Mouse (Mus musculus): ENCODE results near the gene Il1a. TPM values are rescaled to one million over a fixed set of nuclear protein-coding genes. Genes with fewer than 3 reads are reported as not detected.
A peak's percentile ranks its signal among the peaks of the same experiment; 100 is the strongest.

The Il1a gene
- 1,000 to 10,000 TPM in 1 of 26 experiments, 100 to 1,000 TPM in 17, 10 to 100 TPM in 7, 1 to 10 TPM in 1; 6.7 to 1,046 (median 219) TPM for total RNA-seq (2018; cell fraction: chromatin; rRNA removed)
- total RNA-seq (2018; cell fraction: cytosol; rRNA removed) = 1,000 to 10,000 TPM in 8 of 26 experiments, 100 to 1,000 TPM in 8, 10 to 100 TPM in 9, 1 to 10 TPM in 1; 10.0 to 3,404 (median 171) TPM
- total RNA-seq (2018; cell fraction: nucleus; rRNA removed) = 1,000 to 10,000 TPM in 6 of 26 experiments, 100 to 1,000 TPM in 13, 10 to 100 TPM in 6, 1 to 10 TPM in 1; 9.7 to 1,746 (median 513) TPM
- polyA plus RNA-seq (2018) = 7.1 to 35.6 TPM (median 11.4 TPM) in 3 replicates

- 0 out of 2 replicates have a peak within 1 kb of the TSS, but pooled peaks have one; percentile 4 for H3K27ac ChIP-seq
- WGBS (ENCODE audit: missing documents) = 75% methylated on average over 7 of the region's 7 CpGs
- H3K4me3 ChIP-seq (ENCODE audit: inconsistent target) = no peak within 1 kb of the TSS
Observed at GRCm38 (mm10) chr2:129309836-129310235, at the start of gene Il1a. TSS of gene Il1a (minus strand) at chr2:129309972.

GRCm38 (mm10) chr2:129338138-129338621 is 28.4 kb upstream of the Il1a start:
- Histone ChIP-seq H3K36me3 (ENCODE audit: inconsistent target) (no peaks in the 10 kb centered on the region), H3K4me3 (ENCODE audit: inconsistent target) (no peak overlapping the region), H3K79me2 (ENCODE audit: inconsistent target) (no peaks in the 10 kb centered on the region), H3K27ac (peak overlapping the region; percentile 32)
- WGBS (ENCODE audit: missing documents) = 10% methylated on average over 6 of the region's 6 CpGs

More at GRCm38 (mm10) chr2:129309836-129310235, at the start of gene Il1a:
- H3K79me2 ChIP-seq (ENCODE audit: inconsistent target) = no peaks in the 10 kb centered on the region
- H3K36me3 ChIP-seq (ENCODE audit: inconsistent target) = no peaks in the 10 kb centered on the region

- H3K27ac ChIP-seq = no peak overlapping the region
- H3K36me3 ChIP-seq (ENCODE audit: inconsistent target) = no peaks in the 10 kb centered on the region
- H3K79me2 ChIP-seq (ENCODE audit: inconsistent target) = no peaks in the 10 kb centered on the region
- no peak overlapping the region for H3K4me3 ChIP-seq (ENCODE audit: inconsistent target)
- WGBS (ENCODE audit: missing documents) = 72% methylated on average over 4 of the region's 4 CpGs
Observed at GRCm38 (mm10) chr2:129333471-129333870, 23.7 kb upstream of the Il1a start.

- 10% methylated on average over 13 of the region's 13 CpGs for WGBS (ENCODE audit: missing documents)
- Histone ChIP-seq H3K36me3 (ENCODE audit: inconsistent target) (no peaks in the 10 kb centered on the region), H3K27ac (no peak overlapping the region), H3K79me2 (ENCODE audit: inconsistent target) (no peaks in the 10 kb centered on the region), H3K4me3 (ENCODE audit: inconsistent target) (no peak overlapping the region)
Observed at GRCm38 (mm10) chr2:129330540-129330939, 20.8 kb upstream of the Il1a start.

DNA sequence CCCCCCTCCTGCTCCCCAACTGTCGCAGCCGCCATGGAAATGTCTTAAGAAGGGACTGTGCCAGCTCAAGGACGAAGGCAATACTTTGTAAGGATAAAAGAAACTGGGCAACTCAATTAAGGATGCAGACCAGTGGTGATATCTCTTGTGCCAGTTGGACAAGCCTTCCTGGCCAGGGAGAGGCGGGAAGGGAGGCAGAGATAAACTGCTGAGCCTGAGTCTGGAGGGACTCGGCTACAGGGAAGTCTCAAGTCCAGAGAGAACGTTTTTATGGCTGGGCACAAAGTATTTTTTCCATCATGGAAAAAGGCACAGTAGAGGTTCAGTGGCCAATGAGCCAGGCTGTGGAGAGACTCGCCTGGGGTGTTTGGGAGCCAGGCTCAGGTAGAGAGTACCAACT is 20.3 kb upstream of the Il1a start:
- no peaks in the 10 kb centered on the region for H3K36me3 ChIP-seq (ENCODE audit: inconsistent target)
- no peak overlapping the region for H3K27ac ChIP-seq
- H3K4me3 ChIP-seq (ENCODE audit: inconsistent target) = no peak overlapping the region
- H3K79me2 ChIP-seq (ENCODE audit: inconsistent target) = no peaks in the 10 kb centered on the region
- WGBS (ENCODE audit: missing documents) = 60% methylated on average over 6 of the region's 7 CpGs

GRCm38 (mm10) chr2:129328238-129328637 is 18.5 kb upstream of the Il1a start:
- Histone ChIP-seq H3K27ac (no peak overlapping the region), H3K79me2 (ENCODE audit: inconsistent target) (no peaks in the 10 kb centered on the region), H3K36me3 (ENCODE audit: inconsistent target) (no peaks in the 10 kb centered on the region), H3K4me3 (ENCODE audit: inconsistent target) (no peak overlapping the region)
- 71% methylated on average over 4 of the region's 4 CpGs for WGBS (ENCODE audit: missing documents)

- WGBS (ENCODE audit: missing documents) = 89% methylated on average over 3 of the region's 3 CpGs
- no peak overlapping the region for H3K27ac ChIP-seq
- no peaks in the 10 kb centered on the region for H3K79me2 ChIP-seq (ENCODE audit: inconsistent target)
- no peaks in the 10 kb centered on the region for H3K36me3 ChIP-seq (ENCODE audit: inconsistent target)
- no peak overlapping the region for H3K4me3 ChIP-seq (ENCODE audit: inconsistent target)
Observed at GRCm38 (mm10) chr2:129324216-129324615, 14.4 kb upstream of the Il1a start.

GRCm38 (mm10) chr2:129322117-129322635 is 12.4 kb upstream of the Il1a start:
- Histone ChIP-seq H3K36me3 (ENCODE audit: inconsistent target) (no peaks in the 10 kb centered on the region), H3K79me2 (ENCODE audit: inconsistent target) (no peaks in the 10 kb centered on the region), H3K4me3 (ENCODE audit: inconsistent target) (no peak overlapping the region), H3K27ac (no peak overlapping the region)
- 86% methylated on average over 1 of the region's 1 CpGs for WGBS (ENCODE audit: missing documents)

GRCm38 (mm10) chr2:129320033-129320605 is 10.3 kb upstream of the Il1a start:
- Histone ChIP-seq H3K79me2 (ENCODE audit: inconsistent target) (no peaks in the 10 kb centered on the region), H3K4me3 (ENCODE audit: inconsistent target) (no peak overlapping the region), H3K36me3 (ENCODE audit: inconsistent target) (no peaks in the 10 kb centered on the region), H3K27ac (no peak overlapping the region)
- WGBS (ENCODE audit: missing documents) = 21% methylated on average over 8 of the region's 8 CpGs

GRCm38 (mm10) chr2:129315831-129316230 is 6.1 kb upstream of the Il1a start:
- 39% methylated on average over 4 of the region's 4 CpGs for WGBS (ENCODE audit: missing documents)
- Histone ChIP-seq H3K36me3 (ENCODE audit: inconsistent target) (no peaks in the 10 kb centered on the region), H3K27ac (no peak overlapping the region), H3K79me2 (ENCODE audit: inconsistent target) (no peaks in the 10 kb centered on the region), H3K4me3 (ENCODE audit: inconsistent target) (no peak overlapping the region)

DNA sequence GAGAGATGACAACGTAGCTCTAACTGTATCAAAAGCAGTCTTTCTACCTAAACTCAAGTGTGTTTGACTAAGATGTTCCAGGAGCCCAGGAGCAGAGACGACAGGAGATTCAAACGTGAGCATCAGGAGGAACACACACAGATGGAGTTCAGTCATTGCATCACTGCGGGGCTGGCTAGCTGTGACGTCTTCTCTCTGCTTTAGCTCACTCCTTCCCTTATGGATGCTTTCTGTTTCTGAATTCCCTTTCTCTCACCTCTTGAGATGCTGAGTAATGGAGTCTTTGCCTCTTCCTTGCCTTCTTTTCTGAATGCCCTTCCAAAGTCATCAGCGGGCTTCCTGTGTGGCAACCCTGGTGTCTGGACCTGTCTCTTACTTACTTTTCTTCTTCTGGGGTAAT is 5.1 kb upstream of the Il1a start:
- WGBS (ENCODE audit: missing documents) = 66% methylated on average over 4 of the region's 6 CpGs
- H3K4me3 ChIP-seq (ENCODE audit: inconsistent target) = no peak overlapping the region
- H3K36me3 ChIP-seq (ENCODE audit: inconsistent target) = no peaks in the 10 kb centered on the region
- no peak overlapping the region for H3K27ac ChIP-seq
- H3K79me2 ChIP-seq (ENCODE audit: inconsistent target) = no peaks in the 10 kb centered on the region

DNA sequence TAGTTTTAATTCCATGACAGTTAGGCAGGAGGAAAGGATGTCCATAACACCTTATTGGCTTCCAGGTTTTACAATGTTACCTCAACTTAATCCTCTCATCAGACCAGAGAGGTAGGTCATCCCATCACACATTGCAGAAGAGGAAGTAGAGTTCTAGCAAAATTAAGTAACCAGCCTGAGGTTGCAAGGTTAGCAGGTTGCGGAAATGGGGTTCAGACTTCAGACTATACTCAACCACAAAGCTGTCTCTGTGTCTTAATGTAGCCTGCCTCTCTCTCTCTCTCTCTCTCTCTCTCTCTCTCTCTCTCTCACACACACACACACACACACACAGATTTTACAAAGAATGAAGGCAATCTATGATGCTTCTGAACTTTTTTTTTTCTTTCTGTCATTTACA is 4.2 kb upstream of the Il1a start:
- no peak overlapping the region for H3K27ac ChIP-seq

DNA sequence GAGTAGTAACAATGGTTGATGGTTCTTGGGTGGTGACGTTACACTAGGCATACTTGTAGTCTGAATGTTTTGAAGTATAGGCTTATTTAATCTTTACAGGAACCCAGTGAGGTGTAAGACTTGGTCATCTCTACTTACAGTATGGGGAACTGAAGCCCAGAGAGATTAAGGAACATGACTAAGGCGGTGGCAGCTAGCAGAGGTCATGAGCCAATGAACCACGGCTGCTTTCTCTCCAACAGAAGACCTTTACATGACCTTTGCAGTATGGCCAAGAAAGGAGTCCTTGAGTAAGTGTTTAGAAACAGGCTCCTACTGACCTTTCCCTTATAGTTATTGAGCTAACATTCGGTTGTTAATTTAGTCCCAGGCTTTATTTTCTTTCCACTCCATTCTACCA is 3.8 kb downstream of the Il1a start:
- Histone ChIP-seq H3K27ac (no peak overlapping the region), H3K36me3 (ENCODE audit: inconsistent target) (no peaks in the 10 kb centered on the region), H3K79me2 (ENCODE audit: inconsistent target) (no peaks in the 10 kb centered on the region), H3K4me3 (ENCODE audit: inconsistent target) (no peak overlapping the region)
- WGBS (ENCODE audit: missing documents) = 37% methylated on average over 4 of the region's 4 CpGs

More for the DNA sequence above, 4.2 kb upstream of the Il1a start:
- Histone ChIP-seq H3K4me3 (ENCODE audit: inconsistent target) (no peak overlapping the region), H3K79me2 (ENCODE audit: inconsistent target) (no peaks in the 10 kb centered on the region), H3K36me3 (ENCODE audit: inconsistent target) (no peaks in the 10 kb centered on the region)
- WGBS (ENCODE audit: missing documents) = 58% methylated on average over 1 of the region's 1 CpGs

- H3K4me3 ChIP-seq (ENCODE audit: inconsistent target) = peak overlapping the region; percentile 73
- H3K27ac ChIP-seq = peak overlapping the region; percentile 89
- 2% methylated on average over 10 of the region's 10 CpGs for WGBS (ENCODE audit: missing documents)
- H3K36me3 ChIP-seq (ENCODE audit: inconsistent target) = no peaks in the 10 kb centered on the region
- peaks cover 28% of the 10 kb centered on the region for H3K79me2 ChIP-seq (ENCODE audit: inconsistent target)
Observed at GRCm38 (mm10) chr2:129297589-129297982, 12.2 kb downstream of the Il1a start.
